ENCODE assay signal across 8 mouse cellular contexts in genomic region chr9:21511052-21511451, GRCm38 (mm10). TPM values are rescaled to one million over a fixed set of nuclear protein-coding genes. Genes with fewer than 3 reads are reported as not detected.
DNase-seq lines count a peak whose midpoint lies in the region; ATAC-seq lines count a peak whose summit lies in the region.

No protein-coding gene starts in this region.

- H3K4me1 ChIP-seq in kidney, embryonic 14.5 days (ENCODE audit: control insufficient read depth, insufficient read depth, low read length): peaks cover 20% of the 10 kb centered on the region
- H3K4me1 ChIP-seq in embryonic facial prominence, embryonic 11.5 days (ENCODE audit: control insufficient read depth, insufficient read depth, low read length): peaks cover 4% of the 10 kb centered on the region; the same call in 1 of the 2 replicates
- peaks cover 18% of the 10 kb centered on the region for H3K4me1 ChIP-seq in hindbrain, embryonic 15.5 days (replicated peaks)
- peaks cover 17% of the 10 kb centered on the region for H3K4me1 ChIP-seq in midbrain, embryonic 15.5 days

- no peak for ATAC-seq in kidney, embryonic 14.5 days (ENCODE audit: low FRiP score, low TSS enrichment)
- no peak for ATAC-seq in embryonic facial prominence, embryonic 11.5 days (replicated peaks; ENCODE audit: insufficient number of reproducible peaks, low FRiP score, low TSS enrichment, low read depth)
- no peak for ATAC-seq in hindbrain, embryonic 15.5 days (ENCODE audit: low FRiP score, low read depth)
- no peak for ATAC-seq in midbrain, embryonic 15.5 days (replicated peaks)

- H3K27me3 ChIP-seq in kidney, embryonic 14.5 days (ENCODE audit: control insufficient read depth, insufficient read depth, low read length): no peaks in the 10 kb centered on the region
- H3K27me3 ChIP-seq in embryonic facial prominence, embryonic 11.5 days (ENCODE audit: control insufficient read depth, insufficient read depth, low read length): no peaks in the 10 kb centered on the region
- H3K27me3 ChIP-seq in hindbrain, embryonic 15.5 days: no peaks in the 10 kb centered on the region
- no peaks in the 10 kb centered on the region for H3K27me3 ChIP-seq in midbrain, embryonic 15.5 days (replicated peaks)

- peak overlapping the region; percentile 58 for H3K4me2 ChIP-seq in kidney, embryonic 14.5 days (replicated peaks; ENCODE audit: low read depth, low read length)
- peak overlapping the region; percentile 56 for H3K4me2 ChIP-seq in embryonic facial prominence, embryonic 11.5 days (ENCODE audit: low read depth, low read length)
- peak overlapping the region; percentile 63 for H3K4me2 ChIP-seq in hindbrain, embryonic 15.5 days
- peak overlapping the region; percentile 59 for H3K4me2 ChIP-seq in midbrain, embryonic 15.5 days

- WGBS in kidney, embryonic 14.5 days: 82% methylated on average over 9 of the region's 9 CpGs
- WGBS in embryonic facial prominence, embryonic 11.5 days: 80% methylated on average over 9 of the region's 9 CpGs
- 86% methylated on average over 9 of the region's 9 CpGs for WGBS in hindbrain, embryonic 15.5 days
- WGBS in midbrain, embryonic 15.5 days: 80% methylated on average over 9 of the region's 9 CpGs

- H3K36me3 ChIP-seq in kidney, embryonic 14.5 days (ENCODE audit: control insufficient read depth, insufficient read depth, low read length): peaks cover 29% of the 10 kb centered on the region
- peaks cover 9% of the 10 kb centered on the region; the same call in 1 of the 2 replicates for H3K36me3 ChIP-seq in embryonic facial prominence, embryonic 11.5 days (replicated peaks; ENCODE audit: control insufficient read depth, insufficient read depth, low read depth, low read length)
- H3K36me3 ChIP-seq in hindbrain, embryonic 15.5 days: peaks cover 21% of the 10 kb centered on the region
- peaks cover 16% of the 10 kb centered on the region; the same call in 1 of the 2 replicates for H3K36me3 ChIP-seq in midbrain, embryonic 15.5 days (replicated peaks)

- H3K27ac ChIP-seq in kidney, embryonic 14.5 days (ENCODE audit: low read depth, low read length): peak overlapping the region; percentile 93; the same call in 1 of the 2 replicates
- no peak overlapping the region for H3K27ac ChIP-seq in embryonic facial prominence, embryonic 11.5 days (replicated peaks; ENCODE audit: low read depth, low read length)
- peak overlapping the region; percentile 94 for H3K27ac ChIP-seq in hindbrain, embryonic 15.5 days (replicated peaks)
- H3K27ac ChIP-seq in midbrain, embryonic 15.5 days: peak overlapping the region; percentile 97

- H3K9me3 ChIP-seq in kidney, embryonic 14.5 days (ENCODE audit: control insufficient read depth, low read length): no peaks in the 10 kb centered on the region
- H3K9me3 ChIP-seq in embryonic facial prominence, embryonic 11.5 days (replicated peaks; ENCODE audit: control insufficient read depth, low read length): no peaks in the 10 kb centered on the region
- H3K9me3 ChIP-seq in hindbrain, embryonic 15.5 days: no peaks in the 10 kb centered on the region
- H3K9me3 ChIP-seq in midbrain, embryonic 15.5 days: no peaks in the 10 kb centered on the region

- peak overlapping the region; percentile 72 for H3K4me3 ChIP-seq in kidney, embryonic 14.5 days (ENCODE audit: low read length)
- H3K4me3 ChIP-seq in embryonic facial prominence, embryonic 11.5 days (ENCODE audit: low read depth, low read length): peak overlapping the region; percentile 71
- H3K4me3 ChIP-seq in hindbrain, embryonic 15.5 days: peak overlapping the region; percentile 61
- H3K4me3 ChIP-seq in midbrain, embryonic 15.5 days: peak overlapping the region; percentile 82

- DNase-seq in kidney, adult 18-20 months: no peak
- DNase-seq in embryonic facial prominence, embryonic 11.5 days (ENCODE audit: low spot score): no peak
- DNase-seq in MN1 (ENCODE audit: low spot score): no peak
- DNase-seq in spleen, postnatal 4 days (ENCODE audit: low spot score in 2 of 2): no peak
- DNase-seq in cerebellum, postnatal 36 days: no peak

- peak overlapping the region; percentile 74; the same call in 1 of the 2 replicates for H3K9ac ChIP-seq in kidney, embryonic 14.5 days (ENCODE audit: low read depth, low read length)
- H3K9ac ChIP-seq in embryonic facial prominence, embryonic 11.5 days (replicated peaks; ENCODE audit: low read length): peak overlapping the region; percentile 55
- peak overlapping the region; percentile 71 for H3K9ac ChIP-seq in hindbrain, embryonic 15.5 days
- H3K9ac ChIP-seq in midbrain, embryonic 15.5 days: peak overlapping the region; percentile 51

RNA-seq across cellular contexts. Expression of gene Tmed1, which starts 1.0 kb away (rescaled TPM):
- 118 and 156 TPM in 2 replicates for polyA plus RNA-seq in kidney, embryonic 14.5 days (2014; fragmentation: Nextera tagmentation; extraction: Ambion mirVana)
- 81.3 and 86.9 TPM in 2 replicates for polyA plus RNA-seq in embryonic facial prominence, embryonic 11.5 days (2014; fragmentation: Nextera tagmentation; extraction: Ambion mirVana)
- polyA plus RNA-seq in hindbrain, embryonic 15.5 days (2015; fragmentation: Nextera tagmentation; extraction: Ambion mirVana): 58.7 and 62.9 TPM in 2 replicates
- polyA plus RNA-seq in midbrain, embryonic 15.5 days (2015; fragmentation: Nextera tagmentation; extraction: Ambion mirVana): 61.2 and 62.7 TPM in 2 replicates

RNA-seq across cellular contexts. Expression of gene AB124611, which starts 14.9 kb away (rescaled TPM):
- polyA plus RNA-seq in kidney, embryonic 14.5 days (2014; fragmentation: Nextera tagmentation; extraction: Ambion mirVana): 3.8 and 4.8 TPM in 2 replicates
- 1.00 and 1.4 TPM in 2 replicates for polyA plus RNA-seq in embryonic facial prominence, embryonic 11.5 days (2014; fragmentation: Nextera tagmentation; extraction: Ambion mirVana)
- polyA plus RNA-seq in hindbrain, embryonic 15.5 days (2015; fragmentation: Nextera tagmentation; extraction: Ambion mirVana): 2.5 and 3.1 TPM in 2 replicates
- polyA plus RNA-seq in midbrain, embryonic 15.5 days (2015; fragmentation: Nextera tagmentation; extraction: Ambion mirVana): 1.9 and 2.6 TPM in 2 replicates

RNA-seq across cellular contexts. Expression of gene Carm1, which starts 35.6 kb away (rescaled TPM):
- polyA plus RNA-seq in kidney, embryonic 14.5 days (2014; fragmentation: Nextera tagmentation; extraction: Ambion mirVana): 46.9 and 60.3 TPM in 2 replicates
- polyA plus RNA-seq in embryonic facial prominence, embryonic 11.5 days (2014; fragmentation: Nextera tagmentation; extraction: Ambion mirVana): 62.4 and 64.2 TPM in 2 replicates
- polyA plus RNA-seq in hindbrain, embryonic 15.5 days (2015; fragmentation: Nextera tagmentation; extraction: Ambion mirVana): 42.6 and 46.1 TPM in 2 replicates
- 46.7 and 49.3 TPM in 2 replicates for polyA plus RNA-seq in midbrain, embryonic 15.5 days (2015; fragmentation: Nextera tagmentation; extraction: Ambion mirVana)
